Mouse (Mus musculus): ENCODE results near the gene AC124502.3.

AC124502.3 gene

GRCm38 (mm10) chr19:5058801-5059771 is 20.4 kb downstream of the AC124502.3 start:
- DNase-seq (ENCODE audit: low read depth, low spot score): no peak

GRCm38 (mm10) chr19:5060365-5061330 is 22.0 kb downstream of the AC124502.3 start:
- no peak for DNase-seq (ENCODE audit: low read depth, low spot score)

GRCm38 (mm10) chr19:5062041-5062440 is 23.4 kb downstream of the AC124502.3 start:
- DNase-seq (ENCODE audit: low read depth, low spot score): no peak

DNA sequence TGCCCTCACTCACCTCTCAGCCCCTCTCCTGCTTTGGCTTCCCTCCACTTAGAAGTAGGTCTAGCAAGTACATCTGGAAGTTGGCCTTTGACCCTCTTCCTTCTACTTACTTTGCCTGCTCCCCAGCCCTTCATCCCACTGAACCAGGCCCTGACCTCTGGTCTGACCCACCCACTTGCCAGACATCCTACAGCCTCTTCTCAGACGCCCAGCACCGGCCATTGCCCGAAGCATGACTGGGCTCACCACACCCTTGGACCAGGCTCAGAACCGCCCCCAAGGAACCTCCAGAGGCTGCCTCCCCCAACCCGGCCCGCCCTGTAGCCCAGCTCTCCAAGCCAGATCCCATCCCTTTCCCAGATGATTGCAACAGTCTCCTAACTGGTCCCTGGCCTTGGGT is 23.8 kb downstream of the AC124502.3 start:
- DNase-seq (ENCODE audit: low read depth, low spot score): no peak

DNA sequence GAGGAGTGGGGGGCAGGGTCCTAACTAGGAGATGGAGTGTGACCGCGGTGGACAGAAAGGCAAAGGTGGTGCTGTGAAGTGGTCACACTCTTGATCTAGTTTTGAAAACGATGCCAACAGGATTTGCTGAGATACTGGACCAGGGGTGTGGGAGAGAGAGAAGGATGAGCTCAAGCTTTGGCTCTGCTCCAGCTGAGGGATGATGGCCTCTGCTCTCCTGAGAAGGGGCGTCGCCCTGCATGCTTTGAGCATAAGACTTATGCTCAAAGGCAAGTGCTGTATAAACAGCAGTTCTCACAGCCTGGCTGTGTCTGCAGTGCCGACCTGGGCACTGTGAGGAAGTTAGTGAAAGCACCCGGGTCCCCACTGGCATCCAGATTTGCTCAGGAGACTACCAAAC is 26.4 kb downstream of the AC124502.3 start:
- no peak for DNase-seq (ENCODE audit: low read depth, low spot score)

DNA sequence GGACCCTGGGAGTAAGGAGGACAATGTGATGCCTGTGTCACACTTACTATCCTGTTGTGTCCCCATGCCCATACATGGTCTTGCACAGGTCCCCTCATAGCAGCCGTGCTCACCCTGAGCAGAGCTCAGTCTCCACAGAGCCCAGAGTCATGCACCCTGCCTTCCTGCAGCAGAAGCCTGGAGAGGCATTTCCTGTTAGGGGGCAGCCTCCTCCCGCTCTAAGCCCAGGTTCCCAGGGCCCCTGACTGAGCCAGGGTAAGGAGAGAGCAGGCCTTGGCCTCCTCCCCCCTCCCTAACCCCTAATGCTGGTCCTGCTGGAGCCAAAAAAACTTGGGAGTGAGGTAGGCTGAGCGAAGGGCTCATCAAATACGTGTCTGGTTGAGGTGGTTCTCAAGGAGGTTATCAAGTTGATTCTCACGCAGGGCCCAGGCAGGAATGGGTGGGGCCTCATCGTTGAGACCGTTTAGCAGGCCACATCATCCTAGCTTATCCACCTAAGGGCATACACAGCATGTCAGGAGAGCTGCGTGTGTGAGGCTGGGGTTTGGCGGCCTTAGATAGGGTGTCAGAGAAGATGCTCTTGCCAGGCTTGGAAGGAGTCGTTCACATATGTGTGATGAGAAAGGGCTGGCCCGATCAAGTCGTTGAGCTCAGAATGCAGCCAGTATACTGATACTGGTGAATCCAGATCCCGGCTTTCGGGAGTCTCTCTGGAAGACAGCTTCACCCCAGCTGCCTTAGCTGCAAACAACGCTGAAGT is 28.5 kb downstream of the AC124502.3 start:
- DNase-seq (ENCODE audit: low read depth, low spot score): no peak

- no peak for DNase-seq (ENCODE audit: low read depth, low spot score)
Observed at GRCm38 (mm10) chr19:5067867-5068569, 29.3 kb downstream of the AC124502.3 start, which contains the start of gene Cd248. Gene Cd248 (plus strand): TSS chr19:5068078.

DNA sequence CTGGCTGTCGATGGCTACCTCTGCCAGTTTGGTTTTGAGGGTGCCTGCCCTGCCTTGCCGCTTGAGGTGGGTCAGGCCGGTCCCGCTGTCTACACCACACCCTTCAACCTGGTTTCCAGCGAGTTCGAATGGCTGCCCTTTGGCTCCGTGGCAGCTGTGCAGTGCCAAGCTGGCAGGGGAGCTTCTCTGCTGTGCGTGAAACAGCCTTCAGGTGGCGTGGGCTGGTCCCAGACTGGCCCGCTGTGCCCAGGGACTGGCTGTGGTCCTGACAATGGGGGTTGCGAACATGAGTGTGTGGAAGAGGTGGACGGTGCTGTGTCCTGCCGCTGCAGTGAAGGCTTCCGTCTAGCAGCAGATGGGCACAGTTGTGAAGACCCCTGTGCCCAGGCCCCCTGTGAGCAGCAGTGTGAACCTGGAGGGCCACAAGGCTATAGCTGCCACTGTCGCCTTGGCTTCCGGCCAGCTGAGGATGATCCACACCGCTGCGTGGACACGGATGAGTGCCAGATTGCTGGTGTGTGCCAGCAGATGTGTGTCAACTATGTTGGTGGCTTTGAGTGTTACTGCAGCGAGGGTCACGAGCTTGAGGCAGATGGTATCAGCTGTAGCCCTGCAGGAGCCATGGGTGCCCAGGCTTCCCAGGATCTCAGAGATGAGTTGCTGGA is 30.0 kb downstream of the AC124502.3 start:
- no peak for DNase-seq (ENCODE audit: low read depth, low spot score)

- no peak for DNase-seq (ENCODE audit: low read depth, low spot score)
Observed at GRCm38 (mm10) chr19:5069486-5069885, 30.8 kb downstream of the AC124502.3 start.

DNA sequence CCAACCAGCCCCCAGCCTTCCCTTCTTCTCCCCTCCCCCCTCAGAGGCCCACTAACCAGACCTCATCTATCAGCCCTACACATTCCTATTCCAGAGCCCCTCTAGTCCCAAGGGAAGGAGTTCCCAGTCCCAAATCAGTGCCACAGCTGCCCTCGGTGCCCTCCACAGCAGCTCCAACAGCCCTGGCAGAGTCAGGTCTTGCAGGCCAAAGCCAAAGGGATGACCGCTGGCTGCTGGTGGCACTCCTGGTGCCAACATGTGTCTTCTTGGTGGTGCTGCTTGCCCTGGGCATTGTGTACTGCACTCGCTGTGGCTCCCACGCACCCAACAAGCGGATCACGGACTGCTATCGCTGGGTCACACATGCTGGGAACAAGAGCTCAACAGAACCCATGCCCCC is 31.3 kb downstream of the AC124502.3 start:
- DNase-seq (ENCODE audit: low read depth, low spot score): no peak

- no peak for DNase-seq (ENCODE audit: low read depth, low spot score)
Observed at GRCm38 (mm10) chr19:5071077-5071476, 32.4 kb downstream of the AC124502.3 start.

GRCm38 (mm10) chr19:5071545-5072369 is 33.1 kb downstream of the AC124502.3 start:
- DNase-seq (ENCODE audit: low read depth, low spot score): no peak

- no peak for DNase-seq (ENCODE audit: low read depth, low spot score)
Observed at GRCm38 (mm10) chr19:5072389-5073019, 33.8 kb downstream of the AC124502.3 start.

DNA sequence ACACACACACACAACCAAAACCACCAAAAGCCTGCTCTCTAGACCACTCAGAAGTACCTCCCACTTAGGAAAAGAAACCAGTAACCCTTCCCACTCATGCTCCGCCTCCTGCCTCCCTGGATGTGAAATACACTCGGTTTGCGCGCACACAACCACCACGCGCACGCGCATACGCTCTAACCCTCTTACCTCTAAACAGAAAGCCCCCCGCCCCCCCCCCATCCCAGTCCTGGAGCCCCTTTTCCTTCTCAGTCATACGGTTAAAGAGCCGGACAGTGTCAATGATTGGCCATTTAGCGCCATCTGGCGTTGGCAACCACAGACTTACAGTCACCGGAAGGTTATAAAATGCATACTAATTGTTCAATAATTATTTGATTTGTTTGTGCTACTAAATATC is 34.3 kb downstream of the AC124502.3 start:
- DNase-seq (ENCODE audit: low read depth, low spot score): no peak

DNA sequence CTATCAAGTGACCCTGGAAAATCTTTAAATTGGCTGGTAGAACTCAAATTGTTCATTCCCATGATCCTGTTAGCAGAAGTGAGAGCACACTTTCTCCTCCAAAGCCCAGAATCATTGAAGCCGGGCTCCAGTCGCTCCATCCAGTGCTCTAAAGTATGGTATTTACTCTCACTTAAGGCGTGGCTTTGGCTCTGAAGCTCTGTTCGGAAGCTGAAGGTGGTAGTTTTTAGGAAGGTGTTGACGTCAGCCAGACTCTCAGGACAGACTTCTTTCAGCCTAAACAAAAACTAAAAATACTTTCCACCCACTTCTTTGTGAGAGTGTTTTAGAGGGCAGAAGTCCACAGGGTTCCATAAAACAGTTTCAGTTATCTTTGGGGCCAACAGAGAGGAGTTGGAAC is 34.8 kb downstream of the AC124502.3 start:
- no peak for DNase-seq (ENCODE audit: low read depth, low spot score)

DNA sequence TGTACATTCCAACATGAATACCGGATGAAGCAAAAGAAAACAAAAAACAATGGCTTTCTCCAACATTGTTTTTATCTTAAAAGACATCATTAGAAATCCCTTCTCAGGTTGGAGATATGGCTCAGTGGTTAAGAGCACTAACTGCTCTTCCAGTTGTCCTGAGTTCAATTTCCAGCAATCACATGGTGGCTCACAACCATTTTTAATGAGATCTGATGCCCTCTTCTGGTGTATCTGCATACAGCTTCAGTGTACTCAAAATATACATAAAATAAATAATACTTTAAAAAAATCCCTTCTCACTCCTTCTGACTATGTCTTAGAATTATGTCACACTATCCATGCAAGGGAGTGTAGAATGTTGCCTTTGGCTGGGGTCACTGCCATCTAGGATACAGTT is 40.6 kb downstream of the AC124502.3 start:
- no peak for DNase-seq (ENCODE audit: low read depth, low spot score)

DNA sequence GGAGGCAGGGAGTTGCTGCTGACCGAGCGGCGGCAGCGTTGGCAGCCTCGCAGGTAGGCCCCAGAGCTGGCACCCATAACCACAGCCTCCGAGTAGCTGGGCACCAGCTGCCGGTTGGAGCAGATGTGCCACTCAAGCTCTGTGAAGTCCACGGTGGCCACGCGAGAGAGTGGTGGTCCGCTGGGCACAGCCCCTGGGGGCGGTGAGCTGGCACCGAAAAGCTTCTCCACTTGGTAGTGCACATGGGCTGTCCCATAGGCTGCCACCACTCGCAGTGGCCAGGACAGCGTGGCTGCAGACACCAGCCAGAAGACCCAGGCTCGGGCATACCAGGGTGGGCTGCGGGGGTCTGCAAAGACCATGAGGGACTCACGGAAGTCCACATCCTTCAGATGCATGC is 43.3 kb downstream of the AC124502.3 start:
- DNase-seq (ENCODE audit: low read depth, low spot score): no peak

DNA sequence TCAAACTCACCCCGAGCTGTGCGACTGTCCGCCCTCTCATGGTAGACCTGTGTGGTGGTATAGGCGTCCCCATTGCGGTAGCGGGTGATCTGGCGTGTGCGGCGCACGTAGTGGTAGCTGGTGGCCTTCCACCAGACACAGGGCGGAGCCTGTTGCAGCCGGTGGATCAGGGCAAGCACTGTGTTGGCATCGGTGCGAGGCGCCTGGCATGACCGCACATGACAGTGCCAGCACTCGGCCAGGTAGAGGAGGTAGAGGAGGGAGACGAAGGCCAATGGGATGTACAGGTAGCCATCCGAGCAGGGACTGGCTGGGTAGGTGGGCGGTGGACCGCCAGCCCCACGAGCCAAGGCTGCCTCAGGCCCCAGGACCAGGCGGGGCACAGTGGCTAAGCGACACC is 43.9 kb downstream of the AC124502.3 start:
- DNase-seq (ENCODE audit: low read depth, low spot score): no peak

Data from retina, adult 2 months (tissue).